Mouse (Mus musculus) liver, embryonic 16.5 days (tissue): ENCODE results near the gene Dazap2. TPM values are rescaled to one million over a fixed set of nuclear protein-coding genes. Genes with fewer than 3 reads are reported as not detected.

Experiments
- ATAC-seq: fragments of 200-750 bp; cut with Nextera tagmentation; 2 replicates; pipeline ENCODE4 v1.8.0; 2017; ENCODE audit warnings: low read depth, mild to moderate bottlenecking, moderate number of reproducible peaks, moderate library complexity
- H3K27ac ChIP-seq: fragments of 300-500 bp; sonication (generic); 2 replicates; pipeline ENCODE4 v1.5.1; 2014; ENCODE audit warnings: mild to moderate bottlenecking, low read length
- H3K27me3 ChIP-seq: fragments of 300-500 bp; sonication (generic); 2 replicates; pipeline ENCODE4 v1.6.1; 2014; ENCODE audit warnings: low read depth, low read length, mixed read lengths; ENCODE audit not compliant: control insufficient read depth, insufficient read depth
- H3K36me3 ChIP-seq: fragments of 300-500 bp; sonication (generic); 2 replicates; pipeline ENCODE4 v1.6.1; 2014; ENCODE audit warnings: mild to moderate bottlenecking; ENCODE audit not compliant: control insufficient read depth, insufficient read depth
- H3K4me1 ChIP-seq: fragments of 300-500 bp; sonication (generic); 2 replicates; pipeline ENCODE4 v1.6.1; 2014; ENCODE audit warnings: low read depth, low read length, mixed read lengths; ENCODE audit not compliant: control insufficient read depth
- H3K4me2 ChIP-seq: fragments of 300-500 bp; sonication (generic); 2 replicates; pipeline ENCODE4 v1.6.1; 2014; ENCODE audit warnings: low read depth, low read length, mixed read lengths
- H3K4me3 ChIP-seq: fragments of 300-500 bp; sonication (generic); 2 replicates; pipeline ENCODE4 v1.5.1; 2014; ENCODE audit warnings: low read depth, mild to moderate bottlenecking, low read length
- H3K9ac ChIP-seq: fragments of 300-500 bp; sonication (generic); 2 replicates; pipeline ENCODE4 v1.6.1; 2014; ENCODE audit warnings: low read depth, low read length
- H3K9me3 ChIP-seq: fragments of 300-500 bp; sonication (generic); replicated peaks from 2 replicates; pipeline ENCODE4 v1.6.1; 2016; ENCODE audit warnings: low read length; ENCODE audit not compliant: control insufficient read depth
- WGBS: fragments of 180-500 bp; shearing (Covaris S2); extraction: QIAGEN DNeasy Blood & Tissue Kit; methylation state at CpG from one replicate; pipeline ENCODE4 v1.1.7; 2014; ENCODE audit not compliant: insufficient replicate concordance; 5-methylcytosine and 5-hydroxymethylcytosine counted together
- polyA plus RNA-seq: library from polyadenylated mRNA; unstranded; fragments of >200 nt; fragmentation: Nextera tagmentation; extraction: Ambion mirVana; gene quantifications from 2 replicates; pipeline ENCODE4 v1.2.1, GENCODE M21; 2015

Dazap2 gene
- polyA plus RNA-seq, 1 experiment from 2014 or later = 146 TPM

DNA sequence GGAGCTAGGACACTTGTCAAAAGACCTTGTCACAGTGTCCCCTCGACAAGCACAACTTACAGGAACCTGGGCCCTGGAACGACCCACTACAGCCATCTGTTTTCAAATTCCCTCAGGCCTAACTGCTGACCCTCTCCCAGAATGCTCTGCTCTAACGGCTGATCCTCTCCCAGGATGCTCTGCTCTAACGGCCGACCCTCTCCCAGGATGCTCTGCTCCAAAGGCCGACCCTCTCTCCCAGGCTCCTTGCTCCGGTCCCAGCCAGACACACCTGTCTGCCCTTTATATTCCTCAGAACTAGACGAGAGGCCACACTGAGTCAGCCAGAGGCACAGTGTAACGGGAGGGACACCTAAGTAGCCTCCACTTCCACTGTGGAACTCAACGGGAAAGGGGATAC lies 35.0 kb upstream of the Dazap2 start:
- Histone ChIP-seq H3K27ac (no peak overlapping the region), H3K4me3 (no peak overlapping the region), H3K27me3 (no peaks in the 10 kb centered on the region; the same call in 1 of the 2 replicates), H3K36me3 (no peaks in the 10 kb centered on the region), H3K9me3 (no peaks in the 10 kb centered on the region), H3K4me1 (no peaks in the 10 kb centered on the region), H3K9ac (no peak overlapping the region), H3K4me2 (no peak overlapping the region)
- ATAC-seq = no peak
- 71% methylated on average over 10 of the region's 10 CpGs for WGBS

DNA sequence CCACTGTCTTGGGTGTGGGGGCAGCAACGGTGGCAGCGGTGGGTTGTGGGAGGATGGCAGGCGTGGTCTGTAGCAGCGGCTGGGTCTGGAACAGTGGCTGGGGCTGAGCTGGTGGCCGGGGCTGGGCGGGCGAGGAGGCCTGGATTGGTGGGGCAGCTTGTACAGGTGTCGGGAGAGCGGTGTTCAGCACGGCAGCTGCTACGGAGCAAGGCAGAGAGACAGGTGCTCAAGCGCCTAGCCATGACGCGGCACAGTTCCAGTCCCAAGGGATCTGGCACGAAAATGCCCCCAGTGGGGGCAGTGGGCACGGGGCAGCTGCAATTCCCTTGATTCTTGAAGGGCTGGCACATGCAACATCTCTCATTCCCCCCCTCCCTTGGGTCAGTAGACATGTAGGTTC lies 29.2 kb upstream of the Dazap2 start:
- Histone ChIP-seq H3K4me1 (no peaks in the 10 kb centered on the region), H3K36me3 (no peaks in the 10 kb centered on the region), H3K4me3 (no peak overlapping the region), H3K27ac (no peak overlapping the region), H3K4me2 (no peak overlapping the region), H3K27me3 (no peaks in the 10 kb centered on the region; the same call in 1 of the 2 replicates), H3K9ac (no peak overlapping the region), H3K9me3 (no peaks in the 10 kb centered on the region)
- no peak for ATAC-seq
- WGBS = 77% methylated on average over 16 of the region's 16 CpGs

DNA sequence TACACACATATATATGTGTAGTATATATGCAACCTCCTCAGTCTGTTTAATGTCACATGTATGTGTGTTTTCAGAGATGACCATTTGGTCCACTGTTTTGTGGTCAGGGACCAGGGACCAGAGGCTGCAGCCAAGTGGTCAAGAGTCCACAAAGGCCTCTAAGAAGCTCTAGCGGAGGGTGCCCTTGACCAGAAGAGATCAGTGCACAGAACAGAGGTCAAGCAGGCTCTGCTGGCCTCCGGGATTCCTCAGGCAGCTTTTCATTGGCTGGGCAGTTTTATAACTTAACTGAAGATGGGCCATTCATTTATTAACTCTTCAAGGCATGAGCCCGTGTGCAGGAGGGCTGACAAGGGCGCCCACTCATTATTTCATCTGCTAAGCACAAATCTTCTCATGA lies 28.0 kb upstream of the Dazap2 start:
- H3K4me2 ChIP-seq = no peak overlapping the region
- H3K36me3 ChIP-seq = no peaks in the 10 kb centered on the region
- H3K9me3 ChIP-seq = no peaks in the 10 kb centered on the region
- WGBS = 65% methylated on average over 4 of the region's 4 CpGs
- no peaks in the 10 kb centered on the region; the same call in 1 of the 2 replicates for H3K27me3 ChIP-seq
- H3K9ac ChIP-seq = no peak overlapping the region
- no peak for ATAC-seq
- no peak overlapping the region for H3K4me3 ChIP-seq
- H3K27ac ChIP-seq = no peak overlapping the region
- no peaks in the 10 kb centered on the region for H3K4me1 ChIP-seq

DNA sequence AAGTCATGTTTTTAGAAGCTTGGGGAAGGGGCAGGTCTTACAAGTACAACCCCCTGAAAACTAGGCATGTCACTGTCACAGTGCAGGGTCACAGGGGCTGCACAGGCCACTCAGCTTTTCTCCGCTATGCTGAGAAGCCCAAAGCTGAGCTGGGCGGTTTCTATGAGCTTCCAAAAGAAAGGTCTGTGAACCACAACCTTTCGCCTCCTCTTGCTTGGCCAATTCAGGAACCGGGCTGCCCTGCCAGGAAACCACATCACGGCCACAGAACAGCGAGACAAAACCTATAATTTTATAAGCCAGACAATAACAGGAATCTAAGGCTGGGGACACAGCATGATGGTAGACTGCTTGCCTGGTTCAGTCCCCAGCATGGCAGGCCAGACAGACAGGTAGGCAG lies 26.9 kb upstream of the Dazap2 start:
- H3K9ac ChIP-seq = no peak overlapping the region

DNA sequence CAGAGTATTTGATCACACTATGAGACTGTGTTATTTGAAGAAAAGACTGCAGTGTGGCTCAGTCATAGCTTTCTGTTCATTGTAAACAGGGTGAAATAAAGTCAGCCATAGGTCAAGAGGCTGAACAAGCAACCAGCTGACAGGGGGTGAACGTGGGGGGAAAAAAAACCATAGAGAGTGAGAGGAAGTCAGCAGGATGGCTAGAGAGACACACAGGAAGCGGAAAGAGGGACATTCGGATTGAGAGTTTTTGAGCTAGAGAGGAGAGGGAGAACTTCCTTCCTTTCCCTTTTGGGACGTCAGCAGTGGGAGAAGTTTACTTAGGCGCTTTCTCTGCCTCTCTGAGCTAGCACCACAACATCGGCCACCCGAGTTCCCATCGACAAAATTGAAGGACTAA lies 24.7 kb upstream of the Dazap2 start:
- ATAC-seq = no peak
- no peak overlapping the region for H3K27ac ChIP-seq
- no peaks in the 10 kb centered on the region for H3K4me1 ChIP-seq
- H3K9ac ChIP-seq = no peak overlapping the region
- H3K9me3 ChIP-seq = no peaks in the 10 kb centered on the region
- no peaks in the 10 kb centered on the region for H3K27me3 ChIP-seq
- 42% methylated on average over 8 of the region's 8 CpGs for WGBS
- no peak overlapping the region for H3K4me2 ChIP-seq
- no peak overlapping the region for H3K4me3 ChIP-seq
- H3K36me3 ChIP-seq = no peaks in the 10 kb centered on the region

More for the DNA sequence above, 26.9 kb upstream of the Dazap2 start:
- Histone ChIP-seq H3K27ac (no peak overlapping the region), H3K36me3 (no peaks in the 10 kb centered on the region), H3K9me3 (no peaks in the 10 kb centered on the region), H3K27me3 (no peaks in the 10 kb centered on the region; the same call in 1 of the 2 replicates), H3K4me1 (no peaks in the 10 kb centered on the region), H3K4me2 (no peak overlapping the region), H3K4me3 (no peak overlapping the region)
- 23% methylated on average over 6 of the region's 6 CpGs for WGBS
- ATAC-seq = no peak

DNA sequence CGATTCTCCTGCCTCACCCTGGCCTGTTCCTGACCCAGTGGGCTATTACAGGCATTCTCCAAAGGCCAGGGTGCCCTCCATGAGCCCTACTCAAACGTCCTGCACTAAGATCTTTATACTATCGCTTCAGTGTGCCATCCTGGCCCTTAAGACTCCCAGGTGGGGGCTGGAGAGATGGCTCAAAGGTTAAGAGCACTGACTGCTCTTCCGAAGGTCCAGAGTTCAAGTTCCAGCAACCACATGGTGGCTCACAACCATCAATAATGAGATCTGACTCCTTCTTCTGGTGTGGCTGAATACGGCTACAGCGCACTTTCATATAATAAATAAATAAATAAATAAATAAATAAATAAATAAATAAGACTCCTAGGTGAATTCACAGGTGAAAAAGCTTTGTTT lies 22.3 kb upstream of the Dazap2 start:
- Histone ChIP-seq H3K4me1 (no peaks in the 10 kb centered on the region), H3K27ac (no peak overlapping the region), H3K36me3 (no peaks in the 10 kb centered on the region), H3K4me2 (no peak overlapping the region), H3K4me3 (no peak overlapping the region), H3K27me3 (peaks cover 4% of the 10 kb centered on the region), H3K9ac (no peak overlapping the region), H3K9me3 (no peaks in the 10 kb centered on the region)
- ATAC-seq = no peak
- 64% methylated on average over 6 of the region's 6 CpGs for WGBS

DNA sequence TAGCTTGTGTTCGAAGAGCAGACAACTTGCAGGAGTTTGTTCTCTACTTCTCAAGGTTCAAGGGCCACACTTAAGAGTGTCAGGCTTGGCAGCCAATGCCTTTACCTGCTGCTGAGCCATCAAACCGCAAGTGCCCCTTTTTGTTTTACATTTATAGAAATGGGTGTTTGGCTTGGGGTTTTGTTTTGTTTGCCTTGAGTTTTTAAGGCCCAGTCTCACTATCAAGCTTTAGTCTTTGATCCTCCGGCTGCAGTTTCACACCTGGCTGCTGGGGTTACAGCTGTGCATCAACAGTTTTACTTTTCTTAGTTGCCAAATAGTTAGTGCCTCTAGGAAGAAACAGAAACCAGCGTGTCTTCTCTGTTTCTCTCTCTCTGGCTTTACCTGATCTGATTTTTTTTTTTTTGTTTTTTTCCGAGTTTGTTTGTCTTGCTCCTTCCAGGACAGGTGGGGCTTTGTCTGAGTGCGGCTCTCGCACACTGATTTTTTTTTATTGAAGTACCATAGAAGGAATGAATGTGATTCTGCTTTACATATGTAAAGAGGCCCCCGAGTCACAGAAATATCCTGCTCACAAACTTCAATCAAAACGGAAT lies 16.8 kb upstream of the Dazap2 start:
- 16% methylated on average over 9 of the region's 9 CpGs for WGBS
- H3K4me2 ChIP-seq = peak overlapping the region; percentile 61
- no peaks in the 10 kb centered on the region for H3K9me3 ChIP-seq
- ATAC-seq = no peak
- H3K36me3 ChIP-seq = no peaks in the 10 kb centered on the region
- peak overlapping the region; percentile 51 for H3K4me3 ChIP-seq
- H3K27me3 ChIP-seq = peaks cover 46% of the 10 kb centered on the region
- no peak overlapping the region for H3K27ac ChIP-seq
- no peak overlapping the region for H3K9ac ChIP-seq
- peaks cover 2% of the 10 kb centered on the region; the same call in 1 of the 2 replicates for H3K4me1 ChIP-seq

DNA sequence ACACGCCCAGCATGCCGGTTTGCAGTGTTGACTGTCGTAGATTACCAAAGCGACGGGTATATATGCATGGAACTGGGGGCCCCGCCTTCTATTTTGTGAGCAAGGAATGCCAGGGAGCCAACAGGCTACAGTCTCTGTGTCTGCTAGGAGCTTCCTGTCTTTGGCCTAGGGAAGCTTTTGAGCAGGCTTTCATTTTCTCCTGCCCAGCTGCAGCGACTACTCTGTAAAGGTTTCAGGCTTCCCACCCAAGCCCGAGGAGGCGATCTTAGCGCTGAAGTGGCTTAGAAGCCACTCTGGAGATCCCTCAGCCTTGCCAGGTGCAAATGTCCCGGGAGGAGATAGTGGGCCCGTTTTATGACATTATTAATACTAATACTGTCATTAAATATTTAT lies 16.3 kb upstream of the Dazap2 start:
- H3K27me3 ChIP-seq = peaks cover 49% of the 10 kb centered on the region
- H3K4me3 ChIP-seq = peak overlapping the region; percentile 51
- H3K9me3 ChIP-seq = no peaks in the 10 kb centered on the region
- ATAC-seq = 0 out of 2 replicates have a peak, but pooled peaks have one; percentile 16
- H3K36me3 ChIP-seq = no peaks in the 10 kb centered on the region
- peak overlapping the region; percentile 17; the same call in 1 of the 2 replicates for H3K9ac ChIP-seq
- H3K4me1 ChIP-seq = peaks cover 2% of the 10 kb centered on the region; the same call in 1 of the 2 replicates
- H3K27ac ChIP-seq = no peak overlapping the region
- H3K4me2 ChIP-seq = peak overlapping the region; percentile 61
- WGBS = 2% methylated on average over 12 of the region's 12 CpGs

DNA sequence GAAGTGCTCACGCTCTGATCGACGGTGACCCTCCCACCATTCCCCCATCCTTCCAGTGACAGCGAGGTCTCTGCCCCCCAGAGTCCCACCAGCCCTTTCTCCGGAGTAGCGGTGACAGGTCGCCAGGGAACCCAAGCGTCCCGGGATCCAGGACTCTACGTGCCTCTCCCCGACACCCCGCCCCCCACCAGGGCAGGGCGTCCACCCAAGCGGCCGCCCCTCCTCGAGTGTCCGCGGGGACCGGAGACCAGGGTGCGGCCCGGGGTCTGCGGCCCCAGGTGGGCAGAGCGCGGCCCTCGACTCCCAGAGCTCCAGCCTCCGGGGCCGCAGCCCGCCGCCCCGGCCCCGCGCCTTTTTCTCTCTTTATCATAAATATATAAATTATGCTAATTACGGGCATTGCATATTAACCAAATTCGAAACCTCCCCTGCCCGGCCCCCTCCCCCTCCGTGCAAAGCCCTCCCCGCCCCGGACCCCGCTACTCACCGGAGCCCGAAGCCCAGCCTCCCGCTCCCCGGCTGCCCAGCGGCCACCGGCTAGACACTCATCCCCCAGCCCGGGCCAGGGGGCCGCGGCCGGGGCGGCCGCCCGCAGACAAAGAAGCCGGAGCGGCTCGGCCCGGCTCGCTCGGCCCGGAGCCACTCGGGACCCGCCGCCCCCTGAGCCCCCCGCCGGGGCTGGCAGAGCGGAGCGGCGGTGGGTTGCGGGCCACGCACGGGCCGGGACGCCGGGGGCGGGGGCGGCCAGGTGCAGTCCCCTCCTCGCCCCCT lies 15.7 kb upstream of the Dazap2 start, which contains the start of gene Pou6f1:
Gene Pou6f1, minus strand, starts transcription at position 709 of the 771 bp plus-strand sequence.
- Histone ChIP-seq H3K9ac (peak within 1 kb of the TSS; percentile 17), H3K27me3 (peaks cover 49% of the 10 kb centered on the region), H3K4me3 (peak within 1 kb of the TSS; percentile 51), H3K27ac (no peak within 1 kb of the TSS), H3K4me1 (peaks cover 3% of the 10 kb centered on the region; the same call in 1 of the 2 replicates), H3K9me3 (no peaks in the 10 kb centered on the region), H3K36me3 (no peaks in the 10 kb centered on the region), H3K4me2 (peak within 1 kb of the TSS; percentile 61)
- under 1% methylated on average over 58 of the region's 76 CpGs for WGBS
- ATAC-seq = peak; percentile 37; the same call in 1 of the 2 replicates
